Mouse (Mus musculus) heart, embryonic 14.5 days (tissue): Measurements from ENCODE around the gene Gm44790. TPM values are rescaled to one million over a fixed set of nuclear protein-coding genes. Genes with fewer than 3 reads are reported as not detected.
A peak's percentile ranks its signal among the peaks of the same experiment; 100 is the strongest.

ENCODE experiments used
- ATAC-seq: fragments of 200-750 bp; cut with Nextera tagmentation; 2 replicates; pipeline ENCODE4 v1.8.0; 2017; ENCODE audit warnings: low read depth, moderate TSS enrichment; ENCODE audit not compliant: insufficient number of reproducible peaks, insufficient read depth, low FRiP score
- H3K27ac ChIP-seq, 2 experiments: fragments of 200-500 bp in 1 of 2; fragments of 300-500 bp in 1 of 2; sonication (generic) in 1 of 2; replicated peaks in 1 of 2; 2 replicates each; pipeline ENCODE4 v1.5.1; 2012 to 2014; ENCODE audit warnings: low read depth in 2 of 2, low read length in 2 of 2, control low read depth in 1 of 2, mild to moderate bottlenecking in 1 of 2, mixed read lengths in 1 of 2; ENCODE audit not compliant: control insufficient read depth in 1 of 2, insufficient read depth in 1 of 2
- H3K27me3 ChIP-seq: fragments of 300-500 bp; sonication (generic); 2 replicates; pipeline ENCODE4 v1.6.1; 2014; ENCODE audit warnings: mild to moderate bottlenecking, low read length, control low read depth; ENCODE audit not compliant: control insufficient read depth, insufficient read depth
- H3K36me3 ChIP-seq: fragments of 300-500 bp; sonication (generic); 2 replicates; pipeline ENCODE4 v1.6.1; 2014; ENCODE audit warnings: mild to moderate bottlenecking, control low read depth, low read length, mixed read lengths; ENCODE audit not compliant: control insufficient read depth, insufficient read depth
- H3K4me1 ChIP-seq, 2 experiments: fragments of 200-500 bp in 1 of 2; fragments of 300-500 bp in 1 of 2; sonication (generic) in 1 of 2; 2 replicates each; pipeline ENCODE4 v1.6.1; 2012 to 2014; ENCODE audit warnings: low read length in 2 of 2, control low read depth in 1 of 2, mixed read lengths in 1 of 2; ENCODE audit not compliant: control insufficient read depth in 2 of 2, insufficient read depth in 2 of 2
- H3K4me2 ChIP-seq: fragments of 300-500 bp; sonication (generic); 2 replicates; pipeline ENCODE4 v1.6.1; 2014; ENCODE audit warnings: mild to moderate bottlenecking, low read length
- H3K4me3 ChIP-seq, 2 experiments: fragments of 200-500 bp in 1 of 2; fragments of 300-500 bp in 1 of 2; sonication (generic) in 1 of 2; 2 replicates each; pipeline ENCODE4 v1.5.1; 2012 to 2014; ENCODE audit warnings: low read length in 2 of 2, mild to moderate bottlenecking in 2 of 2, control low read depth in 1 of 2, low read depth in 1 of 2, moderate library complexity in 1 of 2; ENCODE audit not compliant: control insufficient read depth in 1 of 2, insufficient read depth in 1 of 2
- H3K9ac ChIP-seq: fragments of 300-500 bp; sonication (generic); 2 replicates; pipeline ENCODE4 v1.6.1; 2014; ENCODE audit warnings: mild to moderate bottlenecking, low read length
- H3K9me3 ChIP-seq: fragments of 300-500 bp; sonication (generic); 2 replicates; pipeline ENCODE4 v1.6.1; 2016; ENCODE audit warnings: low read length, control low read depth; ENCODE audit not compliant: control insufficient read depth
- WGBS: fragments of 180-500 bp; shearing (Covaris S2); extraction: QIAGEN DNeasy Blood & Tissue Kit; methylation state at CpG from one replicate; pipeline ENCODE4 v1.1.7; 2014; 5-methylcytosine and 5-hydroxymethylcytosine counted together
- polyA plus RNA-seq: library from polyadenylated mRNA; unstranded; fragments of >200 nt; fragmentation: Nextera tagmentation; extraction: Ambion mirVana; gene quantifications from 2 replicates; pipeline ENCODE4 v1.2.1, GENCODE M21; 2014

Gm44790 gene
- polyA plus RNA-seq, 1 experiment from 2014 or later = not detected

DNA sequence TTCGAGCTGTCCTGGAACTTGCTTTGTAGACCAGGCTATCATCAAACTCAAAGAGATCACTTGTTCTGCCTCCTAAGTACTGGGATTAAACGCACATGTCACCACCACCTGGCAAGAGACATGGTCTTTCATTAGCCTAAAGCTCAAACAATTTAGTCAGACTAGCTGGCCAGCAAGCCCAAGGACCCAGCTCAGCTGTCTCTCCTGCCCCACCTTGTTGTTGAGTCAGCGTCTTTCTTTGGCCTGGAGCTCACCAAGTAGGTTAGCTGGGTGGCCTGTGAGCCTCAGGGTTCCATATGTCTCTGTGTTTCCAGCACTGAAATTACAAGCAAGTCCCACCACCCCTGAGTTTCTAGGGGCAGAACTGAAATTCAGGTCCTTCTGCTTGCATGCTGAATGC lies 36.6 kb downstream of the Gm44790 start:
- Histone ChIP-seq H3K4me3 (no peak overlapping the region), H3K27me3 (no peaks in the 10 kb centered on the region), H3K4me1 (no peaks in the 10 kb centered on the region), H3K36me3 (peaks cover 85% of the 10 kb centered on the region), H3K4me2 (no peak overlapping the region), H3K9me3 (no peaks in the 10 kb centered on the region), H3K9ac (no peak overlapping the region), H3K27ac (no peak overlapping the region)
- ATAC-seq = no peak
- 86% methylated on average over 3 of the region's 3 CpGs for WGBS

DNA sequence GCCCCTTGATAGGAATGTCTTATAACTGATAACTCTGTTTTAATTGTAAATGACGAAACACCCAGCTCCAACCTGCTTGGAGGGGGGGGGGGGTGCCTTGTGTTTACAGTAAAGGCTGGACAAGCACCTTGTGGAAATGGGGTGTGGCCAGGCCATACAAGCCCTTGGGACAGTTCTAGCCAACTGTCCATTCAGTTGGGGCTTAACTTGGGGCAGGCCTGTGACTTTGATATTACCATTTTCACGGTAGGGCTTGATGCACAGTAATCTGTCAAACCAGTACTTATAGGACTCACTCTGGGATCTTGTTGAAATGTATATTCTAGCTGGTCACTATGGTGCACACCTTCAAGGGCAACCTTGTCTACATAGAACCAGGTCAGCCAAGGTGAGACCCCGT lies 44.9 kb downstream of the Gm44790 start:
- 91% methylated on average over 3 of the region's 3 CpGs for WGBS
- H3K9me3 ChIP-seq = no peaks in the 10 kb centered on the region
- H3K9ac ChIP-seq = peak overlapping the region; percentile 69
- peaks cover 19 to 29% of the 10 kb centered on the region in 2 experiments for H3K4me1 ChIP-seq
- no peak for ATAC-seq
- H3K36me3 ChIP-seq = peaks cover 23% of the 10 kb centered on the region
- no peaks in the 10 kb centered on the region for H3K27me3 ChIP-seq
- H3K27ac ChIP-seq = peak overlapping the region; percentile 93
- H3K4me3 ChIP-seq = peak overlapping the region in 1 of 2 experiments; percentile 44; a peak in 1 of 4 replicates
- peak overlapping the region; percentile 62 for H3K4me2 ChIP-seq

DNA sequence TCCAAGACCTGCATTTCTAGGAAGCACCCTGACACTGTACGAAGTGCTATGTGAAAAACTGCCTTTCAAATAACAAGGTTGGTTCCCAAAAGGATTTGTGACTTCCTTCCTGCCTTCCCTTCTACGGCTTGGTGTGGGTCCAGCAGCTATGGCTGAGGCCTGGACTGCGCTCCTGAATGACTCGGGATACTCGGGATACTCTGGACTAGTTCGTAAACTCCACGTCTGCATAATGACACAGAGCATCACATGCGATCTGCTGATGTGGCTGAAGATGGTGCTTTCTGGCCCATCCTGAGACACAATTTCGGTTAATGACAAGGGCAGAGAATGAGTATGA lies 45.3 kb downstream of the Gm44790 start:
- Histone ChIP-seq H3K4me1 (peaks cover 21 to 29% of the 10 kb centered on the region in 2 experiments), H3K4me2 (peak overlapping the region; percentile 62), H3K36me3 (peaks cover 20% of the 10 kb centered on the region), H3K9ac (peak overlapping the region; percentile 69), H3K27ac (peak overlapping the region; percentile 93), H3K4me3 (peak overlapping the region; percentile 44 to 54), H3K9me3 (no peaks in the 10 kb centered on the region), H3K27me3 (no peaks in the 10 kb centered on the region)
- ATAC-seq = peak; percentile 16
- WGBS = 23% methylated on average over 9 of the region's 9 CpGs

GRCm38 (mm10) chr6:86472100-86472955 lies 45.9 kb downstream of the Gm44790 start:
- peak overlapping the region; percentile 93 for H3K27ac ChIP-seq
- H3K4me2 ChIP-seq = peak overlapping the region; percentile 69
- H3K4me1 ChIP-seq = peaks cover 21 to 29% of the 10 kb centered on the region in 2 experiments
- H3K4me3 ChIP-seq = peak overlapping the region; percentile 44 to 54
- H3K27me3 ChIP-seq = no peaks in the 10 kb centered on the region
- under 1% methylated on average over 56 of the region's 56 CpGs for WGBS
- peak overlapping the region; percentile 72 for H3K9ac ChIP-seq
- peaks cover 14% of the 10 kb centered on the region for H3K36me3 ChIP-seq
- no peaks in the 10 kb centered on the region for H3K9me3 ChIP-seq
- peak; percentile 94 for ATAC-seq

DNA sequence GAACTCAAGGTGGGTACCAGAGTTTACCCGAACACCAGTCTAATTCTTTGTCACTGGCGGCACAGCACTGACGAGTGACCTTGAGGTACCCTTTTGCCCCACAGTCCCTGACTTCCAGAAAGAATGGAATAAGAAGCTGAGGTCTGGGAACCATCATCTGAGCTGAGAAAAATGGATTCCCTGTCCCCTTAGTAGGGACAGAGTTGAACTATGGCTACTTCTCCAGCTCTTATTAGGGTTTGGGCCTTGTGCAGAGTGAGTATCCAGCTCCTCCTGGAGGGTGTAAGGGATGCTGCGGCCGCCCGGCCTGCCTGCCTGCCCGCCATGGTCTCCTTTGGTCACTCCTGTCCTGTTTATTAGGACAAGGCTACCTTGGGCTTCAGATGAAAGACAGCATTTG lies 46.6 kb downstream of the Gm44790 start:
- 65% methylated on average over 7 of the region's 7 CpGs for WGBS
- Histone ChIP-seq H3K27me3 (no peaks in the 10 kb centered on the region), H3K9me3 (no peaks in the 10 kb centered on the region), H3K36me3 (peaks cover 11% of the 10 kb centered on the region), H3K27ac (peak overlapping the region; percentile 84 to 93), H3K9ac (peak overlapping the region; percentile 72), H3K4me2 (peak overlapping the region; percentile 69), H3K4me1 (peaks cover 23 to 36% of the 10 kb centered on the region in 2 experiments), H3K4me3 (peak overlapping the region; percentile 44 to 47)
- ATAC-seq = no peak

DNA sequence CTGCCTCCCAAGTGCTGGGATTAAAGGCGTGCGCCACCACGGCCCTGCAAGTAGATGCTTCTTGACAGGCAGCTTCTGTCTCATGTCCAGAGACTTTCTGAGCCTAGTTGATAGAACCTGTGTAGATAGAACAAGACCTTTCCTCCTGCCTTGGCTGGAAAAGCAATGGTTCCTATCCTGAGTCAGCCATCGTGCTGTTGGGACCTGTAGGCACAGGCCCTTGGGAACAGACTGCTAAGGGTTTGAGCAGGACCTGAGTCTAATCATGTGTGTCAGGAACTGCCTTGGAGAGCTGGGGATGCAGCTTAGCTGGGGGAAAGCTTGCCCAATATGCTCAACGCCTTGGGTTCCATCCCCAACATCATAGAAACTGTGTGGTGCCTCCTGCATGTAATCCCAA lies 47.6 kb downstream of the Gm44790 start:
- H3K4me2 ChIP-seq = no peak overlapping the region
- H3K9ac ChIP-seq = no peak overlapping the region
- no peak overlapping the region for H3K4me3 ChIP-seq
- WGBS = 91% methylated on average over 5 of the region's 5 CpGs
- H3K27ac ChIP-seq = 0 out of 4 replicates have a peak overlapping the region, but pooled peaks have one; percentile 12 to 79
- H3K9me3 ChIP-seq = no peaks in the 10 kb centered on the region
- peaks cover 9% of the 10 kb centered on the region for H3K36me3 ChIP-seq
- no peak for ATAC-seq
- H3K27me3 ChIP-seq = no peaks in the 10 kb centered on the region
- H3K4me1 ChIP-seq = peaks cover 28 to 41% of the 10 kb centered on the region in 2 experiments

GRCm38 (mm10) chr6:86474646-86475181 lies 48.3 kb downstream of the Gm44790 start:
- Histone ChIP-seq H3K36me3 (peaks cover 4% of the 10 kb centered on the region), H3K27ac (peak overlapping the region in 1 of 2 experiments; percentile 79; a peak in 2 of 4 replicates), H3K9ac (no peak overlapping the region), H3K4me2 (no peak overlapping the region), H3K27me3 (no peaks in the 10 kb centered on the region), H3K9me3 (no peaks in the 10 kb centered on the region), H3K4me3 (no peak overlapping the region), H3K4me1 (peaks cover 28 to 47% of the 10 kb centered on the region in 2 experiments)
- ATAC-seq = no peak
